Mouse (Mus musculus): ENCODE data around the gene Exoc7.

GRCm38 (mm10) chr11:116260259-116260658 lies 46.8 kb downstream of the Exoc7 start:
- TF ChIP-seq POLR2A (IDR thresholded peaks at IDR 0.05; ENCODE audit: insufficient read depth, low read length) = no peak
- no peak for TF ChIP-seq CTCF (IDR thresholded peaks at IDR 0.05; ENCODE audit: low read depth, low read length)
- no peak for TF ChIP-seq EP300 (IDR thresholded peaks at IDR 0.05; ENCODE audit: insufficient read depth, low read depth, low read length)
